Mouse (Mus musculus): ENCODE data around the gene Tmem39b. TPM values are rescaled to one million over a fixed set of nuclear protein-coding genes. Genes with fewer than 3 reads are reported as not detected.
"Not testable (repeated sequence)": the region's sequence is repeated elsewhere in the genome, so short reads cannot be mapped to it uniquely, and the experiment has no call there.

The Tmem39b gene
- polyA plus RNA-seq, 1 experiment from 2014 or later = 16.1 TPM

DNA sequence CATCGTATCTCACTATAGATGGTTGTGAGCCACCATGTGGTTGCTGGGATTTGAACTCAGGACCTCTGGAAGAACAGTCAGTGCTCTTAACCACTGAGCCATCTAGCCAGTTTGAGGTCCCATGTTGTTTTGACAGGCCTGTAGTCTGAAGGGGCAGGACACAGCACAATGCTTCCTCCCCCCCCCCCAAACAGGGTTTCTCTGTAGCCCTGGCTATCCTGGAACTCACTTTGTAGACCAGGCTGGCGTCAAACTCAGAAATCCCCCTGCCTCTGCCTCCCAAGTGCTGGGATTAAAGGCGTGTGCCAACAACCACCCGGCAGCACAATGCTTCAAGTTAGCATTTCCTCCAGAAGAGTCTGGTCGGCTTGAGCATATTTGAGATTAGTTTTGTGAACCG, 4.0 kb upstream of the Tmem39b start:
- H3K9me3 ChIP-seq (replicated peaks; ENCODE audit: control insufficient read depth, low read length); H3K4me3 ChIP-seq (ENCODE audit: low read depth, low read length); H3K9ac ChIP-seq (ENCODE audit: low read depth, low read length); H3K27ac ChIP-seq (ENCODE audit: low read depth, low read length); ATAC-seq (replicated peaks; ENCODE audit: insufficient number of reproducible peaks, low FRiP score, low TSS enrichment); H3K4me2 ChIP-seq; H3K27me3 ChIP-seq (ENCODE audit: control insufficient read depth, insufficient read depth, low read length): not testable (repeated sequence)
- WGBS (ENCODE audit: insufficient replicate concordance) = 90% methylated on average over 6 of the region's 6 CpGs
- Histone ChIP-seq H3K36me3 (ENCODE audit: control insufficient read depth, insufficient read depth, low read length) (peaks cover 21% of the 10 kb centered on the region), H3K4me1 (ENCODE audit: control insufficient read depth, insufficient read depth, low read length) (peaks cover 19% of the 10 kb centered on the region)

DNA sequence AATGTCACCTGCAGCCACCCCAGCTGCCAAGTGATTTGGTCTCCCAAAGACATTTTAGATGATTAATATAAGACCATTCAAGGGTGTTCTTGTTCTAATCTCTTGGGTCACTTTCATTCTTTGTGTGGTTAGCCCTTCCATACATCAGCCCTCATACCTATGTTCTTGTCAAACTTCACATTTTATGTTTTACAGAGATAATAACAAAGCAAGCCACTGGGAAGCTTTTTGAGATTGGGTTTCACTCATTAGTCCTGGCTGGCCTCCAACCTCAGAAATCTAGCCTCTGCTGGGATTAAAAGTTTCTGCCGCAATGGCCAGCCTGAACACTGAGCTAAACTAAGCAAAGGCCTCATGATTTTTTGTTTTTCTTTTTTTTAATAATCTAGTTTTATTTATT, 3.6 kb upstream of the Tmem39b start:
- Histone ChIP-seq H3K4me2 (no peak overlapping the region), H3K9me3 (replicated peaks; ENCODE audit: control insufficient read depth, low read length) (no peaks in the 10 kb centered on the region), H3K4me3 (ENCODE audit: low read depth, low read length) (no peak overlapping the region), H3K36me3 (ENCODE audit: control insufficient read depth, insufficient read depth, low read length) (peaks cover 17% of the 10 kb centered on the region), H3K9ac (ENCODE audit: low read depth, low read length) (no peak overlapping the region), H3K27me3 (ENCODE audit: control insufficient read depth, insufficient read depth, low read length) (no peaks in the 10 kb centered on the region), H3K4me1 (ENCODE audit: control insufficient read depth, insufficient read depth, low read length) (peaks cover 23% of the 10 kb centered on the region), H3K27ac (ENCODE audit: low read depth, low read length) (no peak overlapping the region)
- 81% methylated on average over 1 of the region's 1 CpGs for WGBS (ENCODE audit: insufficient replicate concordance)
- ATAC-seq (replicated peaks; ENCODE audit: insufficient number of reproducible peaks, low FRiP score, low TSS enrichment) = no peak

DNA sequence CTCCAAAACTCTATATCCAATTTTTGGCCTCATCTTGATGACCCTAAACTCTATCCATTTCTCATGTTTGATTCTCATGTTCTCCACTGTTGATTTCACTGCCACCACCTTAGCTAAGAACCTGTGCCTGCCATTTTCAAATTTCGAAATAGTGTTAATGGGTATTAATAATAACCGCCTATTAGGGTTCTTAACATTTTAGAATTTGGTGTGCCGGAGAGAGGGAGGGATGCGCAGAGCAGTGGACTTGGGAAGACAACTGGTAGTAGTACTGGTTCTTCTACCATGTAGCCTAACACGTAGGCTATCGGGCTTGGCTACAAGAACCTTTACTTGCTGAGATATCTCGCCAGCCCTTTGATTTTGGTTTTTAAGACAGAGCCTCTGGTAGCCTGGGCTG, 553 bp upstream of the Tmem39b start:
- peak overlapping the region; percentile 81 for H3K4me3 ChIP-seq (ENCODE audit: low read depth, low read length)
- H3K9me3 ChIP-seq (replicated peaks; ENCODE audit: control insufficient read depth, low read length) = no peaks in the 10 kb centered on the region
- peaks cover 15% of the 10 kb centered on the region for H3K4me1 ChIP-seq (ENCODE audit: control insufficient read depth, insufficient read depth, low read length)
- no peak for ATAC-seq (replicated peaks; ENCODE audit: insufficient number of reproducible peaks, low FRiP score, low TSS enrichment)
- WGBS (ENCODE audit: insufficient replicate concordance) = 84% methylated on average over 7 of the region's 7 CpGs
- no peaks in the 10 kb centered on the region for H3K27me3 ChIP-seq (ENCODE audit: control insufficient read depth, insufficient read depth, low read length)
- peak overlapping the region; percentile 83; the same call in 1 of the 2 replicates for H3K27ac ChIP-seq (ENCODE audit: low read depth, low read length)
- peaks cover 13% of the 10 kb centered on the region for H3K36me3 ChIP-seq (ENCODE audit: control insufficient read depth, insufficient read depth, low read length)
- H3K4me2 ChIP-seq = peak overlapping the region; percentile 72
- peak overlapping the region; percentile 77 for H3K9ac ChIP-seq (ENCODE audit: low read depth, low read length)

DNA sequence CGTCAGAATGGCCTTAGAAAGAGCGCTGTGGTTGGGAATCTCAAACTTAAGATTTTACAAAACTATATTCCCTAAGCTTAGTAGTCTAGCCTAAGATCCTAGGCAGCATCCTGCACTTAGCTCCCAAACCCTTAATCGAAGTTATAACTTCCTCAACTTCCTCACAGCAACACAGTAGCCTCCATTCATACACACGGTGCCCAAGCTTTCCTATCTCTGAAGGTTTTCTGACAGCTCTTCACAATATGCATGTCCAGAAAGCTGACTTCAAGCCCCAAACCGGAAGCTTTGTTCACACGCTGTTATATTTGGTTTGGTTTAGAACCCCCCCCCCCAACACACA, 852 bp downstream of the Tmem39b start:
- 20% methylated on average over 6 of the region's 6 CpGs for WGBS (ENCODE audit: insufficient replicate concordance)
- peak overlapping the region; percentile 72 for H3K4me2 ChIP-seq
- peak overlapping the region; percentile 81 for H3K4me3 ChIP-seq (ENCODE audit: low read depth, low read length)
- no peaks in the 10 kb centered on the region for H3K9me3 ChIP-seq (replicated peaks; ENCODE audit: control insufficient read depth, low read length)
- H3K9ac ChIP-seq (ENCODE audit: low read depth, low read length) = peak overlapping the region; percentile 77
- peaks cover 8% of the 10 kb centered on the region; the same call in 1 of the 2 replicates for H3K4me1 ChIP-seq (ENCODE audit: control insufficient read depth, insufficient read depth, low read length)
- H3K27me3 ChIP-seq (ENCODE audit: control insufficient read depth, insufficient read depth, low read length) = no peaks in the 10 kb centered on the region
- H3K27ac ChIP-seq (ENCODE audit: low read depth, low read length) = peak overlapping the region; percentile 83
- ATAC-seq (replicated peaks; ENCODE audit: insufficient number of reproducible peaks, low FRiP score, low TSS enrichment) = no peak
- peaks cover 12% of the 10 kb centered on the region for H3K36me3 ChIP-seq (ENCODE audit: control insufficient read depth, insufficient read depth, low read length)

DNA sequence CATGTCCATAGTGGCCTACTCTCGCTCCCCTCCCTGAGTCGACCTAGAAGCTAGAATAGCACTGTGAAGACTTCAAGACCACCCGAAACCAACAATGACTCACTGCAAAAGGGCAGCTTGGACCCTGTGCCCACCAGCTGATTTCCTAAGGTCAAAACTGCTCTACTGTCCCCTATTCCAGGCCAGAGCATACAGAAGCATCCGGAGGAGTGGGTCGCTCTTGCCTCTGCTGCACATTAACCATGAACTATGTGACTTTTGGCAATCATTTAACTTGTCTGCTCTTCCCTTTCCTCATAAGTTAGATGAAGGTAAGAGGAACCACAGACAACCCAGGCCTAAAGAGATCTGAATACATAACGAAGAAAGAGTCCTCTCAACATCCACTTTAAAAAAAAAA, 12.1 kb downstream of the Tmem39b start:
- H3K36me3 ChIP-seq (ENCODE audit: control insufficient read depth, insufficient read depth, low read length) = peaks cover 34% of the 10 kb centered on the region
- WGBS (ENCODE audit: insufficient replicate concordance) = 93% methylated on average over 6 of the region's 6 CpGs

DNA sequence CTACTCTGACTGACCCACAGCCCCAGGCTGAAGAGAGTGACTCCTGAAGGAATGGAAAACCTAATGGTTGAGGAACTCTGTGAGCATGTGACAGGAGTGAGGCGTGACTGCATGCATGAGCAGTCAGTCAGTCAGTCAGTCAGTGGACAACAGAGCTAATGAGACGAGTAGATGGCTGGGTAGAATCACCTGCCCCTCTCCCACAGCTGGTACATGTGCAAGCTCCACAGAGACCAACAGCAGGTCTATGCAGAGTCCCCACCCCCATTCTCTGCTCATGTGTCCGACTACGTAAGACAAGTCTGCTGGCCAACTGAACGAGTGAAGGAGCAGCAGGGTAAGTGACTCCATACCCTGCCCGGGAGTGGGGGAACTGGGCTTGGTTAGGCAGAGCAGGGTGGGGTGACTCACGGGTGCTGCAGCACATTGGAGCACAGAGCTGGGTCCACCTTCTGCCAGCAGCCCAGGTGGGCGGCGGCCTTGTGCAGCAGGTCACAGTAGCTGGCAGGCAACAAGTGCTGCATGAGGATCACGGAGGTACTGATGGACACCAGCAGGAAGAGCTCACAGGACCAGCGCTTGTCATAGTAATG, 12.6 kb downstream of the Tmem39b start:
- H3K9me3 ChIP-seq (replicated peaks; ENCODE audit: control insufficient read depth, low read length) = no peaks in the 10 kb centered on the region
- no peak for ATAC-seq (replicated peaks; ENCODE audit: insufficient number of reproducible peaks, low FRiP score, low TSS enrichment)
- no peak overlapping the region for H3K9ac ChIP-seq (ENCODE audit: low read depth, low read length)
- H3K27ac ChIP-seq (ENCODE audit: low read depth, low read length) = no peak overlapping the region
- H3K4me2 ChIP-seq = no peak overlapping the region
- no peaks in the 10 kb centered on the region for H3K27me3 ChIP-seq (ENCODE audit: control insufficient read depth, insufficient read depth, low read length)
- 87% methylated on average over 11 of the region's 11 CpGs for WGBS (ENCODE audit: insufficient replicate concordance)
- no peak overlapping the region for H3K4me3 ChIP-seq (ENCODE audit: low read depth, low read length)
- no peaks in the 10 kb centered on the region for H3K4me1 ChIP-seq (ENCODE audit: control insufficient read depth, insufficient read depth, low read length)
- H3K36me3 ChIP-seq (ENCODE audit: control insufficient read depth, insufficient read depth, low read length) = peaks cover 31% of the 10 kb centered on the region

More for the DNA sequence above, 12.1 kb downstream of the Tmem39b start:
- H3K9me3 ChIP-seq (replicated peaks; ENCODE audit: control insufficient read depth, low read length) = no peaks in the 10 kb centered on the region
- no peaks in the 10 kb centered on the region for H3K4me1 ChIP-seq (ENCODE audit: control insufficient read depth, insufficient read depth, low read length)
- H3K27ac ChIP-seq (ENCODE audit: low read depth, low read length) = no peak overlapping the region
- no peak overlapping the region for H3K4me3 ChIP-seq (ENCODE audit: low read depth, low read length)
- no peak overlapping the region for H3K4me2 ChIP-seq
- H3K9ac ChIP-seq (ENCODE audit: low read depth, low read length) = no peak overlapping the region
- no peak for ATAC-seq (replicated peaks; ENCODE audit: insufficient number of reproducible peaks, low FRiP score, low TSS enrichment)
- no peaks in the 10 kb centered on the region for H3K27me3 ChIP-seq (ENCODE audit: control insufficient read depth, insufficient read depth, low read length)

- ATAC-seq (replicated peaks; ENCODE audit: insufficient number of reproducible peaks, low FRiP score, low TSS enrichment) = no peak
- no peak overlapping the region for H3K4me2 ChIP-seq
- H3K4me3 ChIP-seq (ENCODE audit: low read depth, low read length) = no peak overlapping the region
- no peak overlapping the region for H3K9ac ChIP-seq (ENCODE audit: low read depth, low read length)
- peaks cover 29% of the 10 kb centered on the region for H3K36me3 ChIP-seq (ENCODE audit: control insufficient read depth, insufficient read depth, low read length)
- H3K27me3 ChIP-seq (ENCODE audit: control insufficient read depth, insufficient read depth, low read length) = no peaks in the 10 kb centered on the region
- 92% methylated on average over 11 of the region's 11 CpGs for WGBS (ENCODE audit: insufficient replicate concordance)
- H3K4me1 ChIP-seq (ENCODE audit: control insufficient read depth, insufficient read depth, low read length) = no peaks in the 10 kb centered on the region
- no peak overlapping the region for H3K27ac ChIP-seq (ENCODE audit: low read depth, low read length)
- H3K9me3 ChIP-seq (replicated peaks; ENCODE audit: control insufficient read depth, low read length) = no peaks in the 10 kb centered on the region
Observed at GRCm38 (mm10) chr4:129681837-129682236, 14.8 kb downstream of the Tmem39b start.

GRCm38 (mm10) chr4:129672878-129673449, 23.7 kb downstream of the Tmem39b start:
- ATAC-seq (replicated peaks; ENCODE audit: insufficient number of reproducible peaks, low FRiP score, low TSS enrichment) = no peak

More at GRCm38 (mm10) chr4:129672878-129673449, 23.7 kb downstream of the Tmem39b start:
- peaks cover 16% of the 10 kb centered on the region for H3K4me1 ChIP-seq (ENCODE audit: control insufficient read depth, insufficient read depth, low read length)
- WGBS (ENCODE audit: insufficient replicate concordance) = 5% methylated on average over 10 of the region's 10 CpGs
- H3K9me3 ChIP-seq (replicated peaks; ENCODE audit: control insufficient read depth, low read length) = no peaks in the 10 kb centered on the region
- H3K27ac ChIP-seq (ENCODE audit: low read depth, low read length) = peak overlapping the region; percentile 96
- peak overlapping the region; percentile 84 for H3K4me3 ChIP-seq (ENCODE audit: low read depth, low read length)
- no peaks in the 10 kb centered on the region for H3K27me3 ChIP-seq (ENCODE audit: control insufficient read depth, insufficient read depth, low read length)
- H3K4me2 ChIP-seq = peak overlapping the region; percentile 84
- H3K36me3 ChIP-seq (ENCODE audit: control insufficient read depth, insufficient read depth, low read length) = peaks cover 7% of the 10 kb centered on the region; the same call in 1 of the 2 replicates
- H3K9ac ChIP-seq (ENCODE audit: low read depth, low read length) = peak overlapping the region; percentile 99

Data from heart, embryonic 11.5 days (tissue).